ENCODE assay signal across 31 mouse cellular contexts in genomic region chr7:110597141-110597540, GRCm38 (mm10). TPM values are rescaled to one million over a fixed set of nuclear protein-coding genes. Genes with fewer than 3 reads are reported as not detected.
"Had no signal": no experiment of that assay in that cellular context is flagged by ENCODE, and none has a peak within 500 bp of the region (broad histone marks: within the 10 kb centered on the region; RNA-seq: fewer than 3 reads in every experiment).

No protein-coding gene starts in this region.

- DNase-seq: left cerebral cortex, postnatal 4 days; liver, embryonic 13.5 days; liver, postnatal 0 days; lung, adult 18-20 months; lung, adult 2 months; lung, embryonic 14.5 days; lung, postnatal 10 days; lung, postnatal 14 days; lung, postnatal 36 days; lung, postnatal 4 days; midbrain, embryonic 14.5 days had no signal

- H3K27ac ChIP-seq: limb, embryonic 10.5 days; limb, embryonic 12.5 days; limb, embryonic 13.5 days; limb, embryonic 15.5 days; liver, embryonic 12.5 days; liver, embryonic 13.5 days; liver, embryonic 14.5 days; liver, embryonic 15.5 days; lung, embryonic 15.5 days; macrophage; midbrain, embryonic 10.5 days; midbrain, embryonic 12.5 days; midbrain, embryonic 13.5 days; midbrain, embryonic 15.5 days; neural tube, embryonic 12.5 days; neural tube, embryonic 13.5 days had no signal

- H3K9ac ChIP-seq: limb, embryonic 12.5 days; limb, embryonic 13.5 days; limb, embryonic 15.5 days; liver, embryonic 12.5 days; liver, embryonic 13.5 days; liver, embryonic 14.5 days; liver, embryonic 15.5 days; liver, postnatal 0 days; lung, embryonic 14.5 days; lung, embryonic 15.5 days; midbrain, embryonic 12.5 days; midbrain, embryonic 13.5 days; midbrain, embryonic 15.5 days; neural tube, embryonic 12.5 days; neural tube, embryonic 13.5 days had no signal

- H3K27me3 ChIP-seq: limb, embryonic 12.5 days; limb, embryonic 13.5 days; limb, embryonic 15.5 days; liver, embryonic 12.5 days; liver, embryonic 13.5 days; liver, embryonic 15.5 days; lung, embryonic 15.5 days; midbrain, embryonic 12.5 days; midbrain, embryonic 13.5 days; midbrain, embryonic 15.5 days; neural tube, embryonic 12.5 days; neural tube, embryonic 13.5 days had no signal

- H3K4me1 ChIP-seq: limb, embryonic 10.5 days; limb, embryonic 12.5 days; limb, embryonic 13.5 days; limb, embryonic 15.5 days; liver, embryonic 12.5 days; liver, embryonic 13.5 days; liver, embryonic 15.5 days; lung, embryonic 15.5 days; megakaryocyte, embryonic 14.5 days; midbrain, embryonic 10.5 days; midbrain, embryonic 12.5 days; midbrain, embryonic 13.5 days; midbrain, embryonic 15.5 days; neural tube, embryonic 12.5 days; neural tube, embryonic 13.5 days had no signal

- H3K36me3 ChIP-seq: liver, embryonic 12.5 days; liver, embryonic 13.5 days; liver, embryonic 15.5 days; midbrain, embryonic 15.5 days had no signal

- H3K4me3 ChIP-seq: limb, embryonic 10.5 days; limb, embryonic 12.5 days; limb, embryonic 13.5 days; limb, embryonic 15.5 days; liver, embryonic 12.5 days; liver, embryonic 13.5 days; liver, embryonic 15.5 days; lung, embryonic 15.5 days; megakaryocyte, embryonic 14.5 days; midbrain, embryonic 10.5 days; midbrain, embryonic 12.5 days; midbrain, embryonic 13.5 days; midbrain, embryonic 15.5 days; myocyte; neural tube, embryonic 12.5 days; neural tube, embryonic 13.5 days had no signal

RNA-seq across cellular contexts. Expression of gene Adm, which starts 30.3 kb away (rescaled TPM):
- total RNA-seq: megakaryocyte progenitor cell, adult 5-6 weeks; megakaryocyte-erythroid progenitor cell, adult 5-6 weeks; monocyte, adult 5-6 weeks had no signal
